Mouse (Mus musculus) frontal cortex, postnatal 36 days (tissue): ENCODE data around the gene Tkt.
"Not testable (repeated sequence)": the region's sequence is repeated elsewhere in the genome, so short reads cannot be mapped to it uniquely, and the experiment has no call there.

Experiments
- DNase-seq, 2 experiments: peaks; one replicate each; pipeline ENCODE4 v3.0.0; 2022; ENCODE audit warnings: low spot score in 2 of 2

The Tkt gene

DNA sequence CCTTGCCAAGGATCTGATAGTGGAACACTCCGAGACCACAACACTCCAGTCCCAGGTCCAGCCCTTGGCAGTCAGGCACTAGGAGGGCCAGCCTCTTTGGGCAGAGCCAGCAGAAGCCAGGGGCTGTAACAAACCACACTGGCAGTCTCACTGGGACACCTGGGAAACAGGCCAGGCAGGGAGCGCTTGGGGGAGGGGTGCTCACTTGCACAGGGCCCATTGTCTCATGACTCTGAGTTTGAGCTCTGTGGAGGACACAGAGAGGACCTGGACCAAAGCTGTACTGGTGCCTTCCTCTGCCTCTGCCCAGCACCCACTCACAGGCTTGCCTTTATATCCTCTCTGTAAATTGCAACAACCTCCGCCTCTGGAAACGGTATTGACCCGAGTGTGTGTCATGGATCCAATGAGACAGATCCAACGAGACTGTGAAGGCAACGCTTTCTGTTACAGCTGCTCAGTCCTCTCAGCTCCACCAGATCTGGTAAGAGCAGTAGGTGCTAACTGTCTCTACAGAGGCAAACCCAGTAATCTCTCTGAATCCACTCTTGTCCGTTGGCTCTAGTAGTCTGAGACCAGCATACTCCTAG, at the start of gene Tkt:
Gene Tkt, plus strand, starts transcription at position 229 of the 590 bp plus-strand sequence.
- DNase-seq: peak; percentile 63 to 81

DNA sequence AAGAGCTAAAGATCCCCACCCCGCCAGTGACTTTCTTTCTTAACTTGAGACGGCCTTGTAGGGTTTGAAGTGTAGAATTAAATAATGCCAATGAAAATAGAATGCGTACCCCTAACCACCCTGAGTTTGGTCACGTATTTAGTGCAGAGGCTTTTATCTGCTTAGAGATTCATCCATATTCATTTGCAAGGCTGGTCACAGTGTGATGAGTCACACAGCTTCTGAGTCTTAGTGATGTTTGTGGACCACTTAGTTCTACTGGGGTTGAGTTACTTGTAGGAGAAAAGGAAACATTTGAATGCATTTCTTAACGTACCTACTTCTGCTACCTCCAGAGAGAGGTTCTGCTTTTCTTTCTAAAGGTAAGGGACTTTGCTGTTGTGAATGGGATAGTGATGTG, 43.2 kb upstream of the Tkt start:
- no peak for DNase-seq

DNA sequence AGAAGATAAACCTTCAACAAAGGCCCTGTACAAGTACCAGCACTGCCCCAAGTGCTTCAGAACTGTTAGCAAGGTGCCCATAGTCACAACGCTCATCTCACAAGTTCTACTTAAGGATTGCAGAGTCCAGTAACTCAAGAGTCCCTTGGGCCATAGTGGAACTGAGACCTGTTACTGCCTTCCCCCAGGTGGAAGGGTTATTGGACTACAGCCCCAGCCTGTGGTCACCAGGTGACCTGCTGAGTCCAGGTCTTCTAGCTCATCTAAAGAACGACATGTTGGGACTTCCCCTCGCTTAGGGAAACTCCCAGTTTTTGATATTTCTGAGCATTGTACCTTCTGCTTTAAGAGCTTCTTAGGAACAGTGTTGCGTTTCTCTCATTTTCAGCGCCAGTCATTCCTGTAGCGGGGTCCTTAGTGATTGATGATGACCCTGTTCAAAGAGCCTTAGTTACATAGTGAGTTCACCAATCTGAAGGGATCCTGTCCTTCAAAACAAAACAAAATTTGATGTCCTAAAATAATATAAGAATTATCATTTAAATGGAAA, 37.9 kb upstream of the Tkt start:
- DNase-seq: no peak

DNA sequence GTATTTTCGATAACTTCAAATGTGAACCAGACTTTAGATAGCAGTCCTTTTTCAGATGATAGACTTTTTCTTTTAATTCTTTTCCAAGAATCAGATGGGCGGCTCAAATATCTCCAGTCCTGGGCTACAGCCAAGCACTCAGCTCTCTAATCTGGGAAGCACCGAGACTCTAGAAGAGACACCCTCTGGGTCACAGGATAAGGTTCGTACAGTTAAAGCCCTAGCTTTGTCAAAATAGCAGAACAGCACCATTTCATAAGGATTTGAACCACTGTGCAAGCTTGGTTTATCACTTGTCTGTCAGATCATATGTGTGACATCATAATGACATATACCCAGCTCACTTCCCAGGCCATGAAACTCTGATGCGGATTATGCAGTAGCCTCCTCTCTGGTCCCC, 35.3 kb upstream of the Tkt start:
- no peak for DNase-seq

DNA sequence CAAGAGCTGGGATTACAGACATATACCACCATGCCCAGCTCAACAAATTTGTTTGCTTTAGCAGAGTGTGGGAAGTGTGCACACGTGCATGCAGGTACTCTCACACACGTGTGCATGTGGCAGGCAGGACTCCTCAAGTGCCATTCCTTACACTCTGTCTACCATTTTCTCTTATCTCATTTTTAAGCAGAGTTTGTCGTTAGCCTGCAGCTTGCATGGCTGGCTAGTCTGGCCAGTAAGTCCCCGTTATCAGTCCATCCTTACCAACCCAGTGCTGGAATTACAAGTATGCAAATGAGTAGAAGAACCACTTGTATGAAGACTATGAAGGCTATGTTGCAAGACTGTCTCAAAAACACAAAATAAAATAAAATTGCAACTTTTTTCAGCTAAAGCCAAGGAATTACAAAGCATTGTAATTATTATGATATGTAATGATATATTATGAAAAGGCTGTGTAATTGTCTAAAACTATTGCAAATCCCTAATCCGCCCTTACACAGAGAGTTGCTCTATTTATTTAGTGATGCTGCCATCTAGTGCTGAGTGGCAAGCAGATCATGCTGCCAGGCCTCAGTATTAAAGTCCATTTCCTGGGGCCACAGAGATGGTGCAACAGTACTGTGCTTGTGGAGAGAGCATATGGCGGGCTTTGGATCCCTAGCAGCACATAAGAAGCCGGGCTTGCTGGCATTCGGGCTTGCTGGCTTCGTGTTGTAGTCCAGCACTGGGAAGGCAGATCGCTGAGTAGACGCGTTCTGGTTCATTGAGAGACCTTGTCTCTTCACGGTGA, 32.0 kb upstream of the Tkt start:
- DNase-seq: peak in 1 of 2 experiments; percentile 29

DNA sequence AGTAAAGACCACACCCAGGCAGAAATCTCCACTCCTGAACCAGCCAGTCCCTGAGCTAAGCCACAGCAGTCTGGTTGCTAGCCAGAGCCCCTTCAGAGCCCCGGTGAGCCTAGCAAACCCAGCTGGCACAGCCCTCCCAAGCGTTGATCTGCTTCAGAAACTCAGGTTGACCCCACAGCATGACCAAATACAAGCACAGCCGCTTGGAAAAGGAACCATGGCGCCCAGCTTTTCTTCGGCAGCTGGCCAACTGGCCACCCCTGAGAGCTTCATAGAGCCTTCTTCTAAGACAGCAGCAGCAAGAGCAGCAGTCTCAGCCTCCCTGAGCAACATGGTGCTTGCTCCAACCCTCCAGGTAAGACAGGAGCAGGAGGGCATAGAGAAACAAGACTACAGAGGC, 28.8 kb upstream of the Tkt start:
- DNase-seq: no peak

DNA sequence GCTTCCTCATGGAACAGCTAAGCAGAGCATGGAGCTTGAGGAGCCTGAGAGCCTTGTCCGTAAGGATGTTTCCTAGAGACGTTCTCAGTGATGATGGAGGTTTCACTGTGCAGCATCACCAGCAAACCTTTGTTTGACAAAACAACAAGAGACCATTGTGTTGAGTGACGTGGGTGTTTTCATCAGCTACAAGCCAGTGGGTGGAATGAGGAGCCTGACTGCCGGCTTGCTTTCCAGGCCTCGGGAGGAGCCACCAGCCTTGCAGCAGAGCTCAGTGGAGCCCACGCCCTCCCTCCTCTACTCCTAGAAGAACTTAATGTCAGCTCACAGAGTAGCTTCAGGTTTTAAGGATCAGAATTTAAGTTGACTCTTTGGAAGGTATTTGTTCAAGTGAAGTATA, 24.8 kb upstream of the Tkt start:
- DNase-seq: peak; percentile 36 to 38

DNA sequence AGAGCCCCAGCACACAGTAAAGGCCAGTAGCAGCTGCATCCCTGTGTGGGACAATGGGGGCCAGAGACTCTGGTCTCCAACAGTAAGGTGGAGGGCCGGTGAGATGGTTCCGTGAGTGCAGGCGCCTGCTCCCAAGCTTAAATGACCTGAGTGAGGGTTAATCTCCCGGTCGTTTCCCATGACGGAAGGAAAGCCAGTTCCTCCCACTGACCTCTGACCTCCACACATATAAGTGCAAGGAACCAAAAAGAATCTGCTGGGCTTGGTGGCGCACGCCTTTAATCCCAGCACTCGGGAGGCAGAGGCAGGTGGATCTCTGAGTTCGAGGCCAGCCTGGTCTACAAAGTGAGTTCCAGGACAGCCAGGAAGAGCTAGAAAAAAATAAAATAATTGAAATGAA, 19.8 kb upstream of the Tkt start:
- no peak for DNase-seq

DNA sequence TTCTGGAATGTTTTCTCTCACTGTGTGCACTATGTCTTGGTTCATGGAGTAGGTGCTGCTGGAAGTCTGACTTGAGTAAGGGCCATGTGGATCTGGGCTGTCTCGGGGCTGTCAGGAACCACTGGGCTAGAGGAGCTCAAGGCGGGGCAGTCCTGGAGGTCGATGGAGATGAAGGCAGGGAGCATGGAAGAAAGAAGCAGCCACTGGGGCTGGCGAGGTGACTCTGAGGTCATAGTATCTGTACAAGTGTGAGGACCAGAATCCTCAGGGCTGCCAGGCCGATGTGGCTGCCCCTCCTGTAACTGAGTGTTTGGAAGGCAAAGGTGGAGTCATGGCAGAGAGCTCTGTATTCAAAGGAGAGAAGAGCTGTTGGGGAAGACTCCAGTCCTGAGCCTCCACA, 19.2 kb upstream of the Tkt start:
- no peak for DNase-seq

DNA sequence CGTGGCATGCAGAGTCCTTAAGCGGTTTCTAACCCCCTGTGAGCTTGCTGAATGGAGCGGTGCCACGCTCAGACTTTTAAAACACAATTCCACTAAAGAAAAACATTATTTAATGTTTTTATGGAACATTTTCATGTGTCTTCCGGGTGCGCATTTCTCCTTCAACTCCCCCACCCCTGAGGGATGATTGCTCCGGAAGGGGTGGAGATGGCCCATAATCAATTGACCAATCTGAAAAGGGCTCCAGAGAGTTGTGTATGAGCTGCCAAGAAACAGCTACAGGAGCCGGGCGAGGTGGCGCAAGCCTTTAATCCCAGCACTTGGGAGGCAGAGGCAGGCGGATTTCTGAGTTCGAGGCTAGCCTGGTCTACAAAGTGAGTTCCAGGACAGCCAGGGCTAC, 18.7 kb upstream of the Tkt start:
- no peak for DNase-seq

DNA sequence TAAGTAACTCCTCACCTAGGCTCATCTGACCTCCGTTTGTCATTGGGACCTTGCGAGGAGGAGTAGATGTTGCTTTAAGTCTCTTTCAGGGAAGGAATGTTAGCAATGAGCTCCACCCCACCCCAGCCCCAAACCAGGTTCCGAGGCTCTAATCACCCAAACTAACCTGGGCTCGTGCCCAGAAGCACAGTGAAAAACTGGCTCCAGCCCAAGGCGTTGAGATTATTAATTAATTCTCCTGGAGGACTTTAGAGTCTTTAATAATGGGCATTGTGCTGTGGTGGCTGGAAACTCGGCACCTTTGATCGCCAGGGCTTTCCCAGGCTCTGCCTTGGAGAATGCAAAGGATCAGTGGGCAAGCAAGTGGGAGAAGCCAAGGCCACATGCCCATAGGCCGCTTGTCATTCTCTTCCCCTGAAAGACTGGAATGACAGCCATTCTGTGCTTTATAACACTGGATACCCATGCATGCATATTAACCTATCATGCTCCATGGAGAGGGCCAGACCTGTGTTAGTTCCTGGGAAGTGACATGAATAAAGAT, 17.4 kb upstream of the Tkt start:
- no peak for DNase-seq

DNA sequence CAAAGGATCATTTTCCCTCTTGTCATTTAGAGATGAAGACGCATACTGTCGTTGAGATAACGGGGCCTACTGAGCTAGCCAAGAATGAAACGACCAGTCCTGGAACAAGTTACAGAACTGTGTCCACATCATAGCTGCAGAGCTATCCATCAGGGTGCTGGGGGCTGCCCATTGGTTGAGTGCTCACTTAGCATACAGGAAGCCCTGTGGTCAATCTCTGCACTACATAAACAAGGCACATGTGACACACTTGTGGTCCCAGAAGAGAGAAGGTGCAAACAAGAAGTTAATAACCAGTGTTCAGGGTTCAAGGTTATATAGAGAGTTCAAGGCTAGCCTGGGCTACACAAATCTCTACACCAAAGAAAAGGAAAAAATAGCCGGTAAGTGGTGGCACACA, 16.7 kb upstream of the Tkt start:
- DNase-seq: no peak

DNA sequence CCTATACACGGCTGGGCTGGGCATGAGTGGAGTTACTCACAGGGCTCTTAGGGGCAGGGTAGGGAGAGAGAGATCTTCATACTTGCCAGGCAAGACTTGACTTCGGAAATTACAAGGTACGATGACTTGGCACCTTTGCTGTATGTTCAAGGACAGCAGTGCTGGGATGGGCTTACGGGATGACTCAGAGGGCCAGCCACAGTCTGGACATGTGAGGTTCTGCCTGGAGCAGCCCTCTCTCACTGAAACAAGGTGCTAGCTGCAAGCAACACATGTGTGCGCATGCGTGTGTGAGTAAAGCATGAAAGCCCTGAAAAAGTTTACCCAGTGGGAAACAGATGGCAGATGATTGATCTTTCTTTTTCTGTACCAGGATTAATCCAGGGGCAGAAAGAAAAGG, 16.3 kb upstream of the Tkt start:
- DNase-seq: no peak

DNA sequence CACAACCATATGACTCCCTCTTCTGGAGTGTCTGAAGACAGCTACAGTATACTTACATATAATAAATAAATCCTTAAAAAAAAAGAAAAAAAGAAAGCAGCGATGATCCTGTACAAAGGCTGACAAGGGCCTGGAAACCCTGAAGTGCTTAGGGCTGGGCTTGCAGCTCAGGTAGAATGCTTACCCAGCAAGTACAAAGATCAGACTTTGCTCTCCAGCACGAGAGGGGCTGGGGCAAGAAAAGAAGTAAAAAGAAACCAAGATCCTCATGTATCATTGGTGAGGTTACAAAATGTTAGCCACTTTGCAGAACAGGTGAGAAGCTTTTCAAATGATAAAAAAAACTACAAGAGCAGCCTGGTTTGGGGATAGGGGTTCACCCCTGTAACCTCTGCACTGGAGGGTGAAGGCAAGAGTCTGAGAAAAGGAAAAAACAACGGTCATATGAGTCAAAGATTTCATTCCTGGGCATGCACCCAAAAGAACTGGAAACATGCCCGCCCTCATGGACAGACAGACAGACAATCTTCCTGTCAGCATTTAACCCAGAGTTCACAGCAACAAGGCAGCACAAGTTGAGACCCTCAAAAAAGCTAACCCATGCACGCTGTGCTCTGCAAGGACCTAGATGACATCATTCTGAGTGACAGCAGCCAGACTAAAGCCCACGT, 14.2 kb upstream of the Tkt start:
- no peak for DNase-seq

DNA sequence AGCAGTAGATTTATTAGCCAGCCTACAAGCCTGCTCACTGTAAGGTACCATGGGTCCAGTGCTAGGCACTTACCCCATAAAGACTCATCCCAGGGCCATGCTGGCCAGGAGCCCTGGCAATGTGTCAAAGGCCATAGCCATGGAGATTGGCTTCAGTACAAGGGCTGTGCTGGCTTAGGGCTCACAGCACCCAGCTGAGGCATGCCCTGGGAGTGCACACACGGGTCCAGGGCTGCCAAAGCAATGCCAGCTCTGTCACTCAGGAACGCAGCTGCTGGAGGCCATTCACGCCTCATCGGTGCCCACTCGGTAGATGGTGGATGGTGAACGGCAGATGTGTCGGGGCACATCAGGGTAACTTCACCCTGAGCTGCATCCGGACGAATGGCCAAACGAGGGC, 6.6 kb upstream of the Tkt start:
- DNase-seq: peak; percentile 43 to 68

DNA sequence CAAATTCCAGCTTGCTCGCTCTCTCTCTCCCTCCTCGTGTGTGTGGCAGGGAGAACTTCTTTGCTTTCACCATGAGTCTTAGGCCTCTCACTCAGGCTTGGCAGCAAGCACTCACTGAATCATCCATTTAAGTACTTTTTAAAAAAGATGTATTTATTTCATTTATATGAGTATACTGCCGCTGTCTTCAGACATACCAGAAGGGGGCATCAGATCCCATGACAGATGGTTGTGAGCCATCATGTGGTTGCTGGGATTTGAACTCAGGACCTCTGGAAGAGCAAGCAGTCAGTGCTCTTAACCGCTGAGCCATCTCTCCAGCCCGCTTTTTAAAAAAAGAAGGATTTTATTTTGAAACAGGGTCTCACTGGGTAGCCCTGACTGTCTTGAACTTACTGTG, 4.8 kb upstream of the Tkt start:
- DNase-seq: not testable (repeated sequence)

DNA sequence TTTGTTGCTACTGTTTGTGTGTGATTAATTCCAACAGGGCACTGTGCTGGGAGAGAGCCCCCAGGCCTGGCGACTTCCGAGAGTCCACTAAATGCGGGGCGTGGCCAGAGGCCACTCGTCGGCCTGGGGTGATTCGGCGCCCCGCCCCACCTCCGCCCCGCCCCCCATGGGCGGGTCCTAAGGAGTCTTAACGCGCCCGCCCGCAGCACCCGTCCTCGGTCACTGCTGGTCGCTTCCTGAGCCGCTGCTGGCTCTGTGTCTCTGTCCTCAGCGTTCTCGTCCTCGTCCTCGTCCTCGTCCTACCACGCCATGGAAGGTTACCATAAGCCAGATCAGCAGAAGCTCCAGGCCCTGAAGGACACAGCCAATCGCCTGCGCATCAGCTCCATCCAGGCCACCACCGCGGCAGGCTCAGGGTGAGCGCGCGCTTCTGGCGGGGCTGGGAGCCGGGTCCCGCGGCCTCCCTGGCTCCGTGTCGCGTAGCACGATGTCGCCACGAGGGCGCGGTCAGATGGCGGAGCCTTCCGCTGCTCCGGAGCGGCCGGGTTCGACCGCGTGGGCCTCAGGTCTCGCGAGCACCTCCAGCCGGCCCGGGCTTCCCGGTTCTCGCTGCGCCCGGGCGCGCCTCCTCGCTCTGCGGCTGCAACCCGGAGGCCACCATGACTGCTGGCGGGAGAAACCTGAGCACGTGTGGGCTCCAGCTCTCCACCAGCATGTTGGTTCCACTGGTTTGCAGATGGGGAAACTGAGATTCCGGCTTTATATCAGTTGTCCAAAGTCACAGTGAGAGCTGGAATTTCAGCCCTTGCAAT, 1.0 kb downstream of the Tkt start:
- peak; percentile 83 to 91 for DNase-seq

DNA sequence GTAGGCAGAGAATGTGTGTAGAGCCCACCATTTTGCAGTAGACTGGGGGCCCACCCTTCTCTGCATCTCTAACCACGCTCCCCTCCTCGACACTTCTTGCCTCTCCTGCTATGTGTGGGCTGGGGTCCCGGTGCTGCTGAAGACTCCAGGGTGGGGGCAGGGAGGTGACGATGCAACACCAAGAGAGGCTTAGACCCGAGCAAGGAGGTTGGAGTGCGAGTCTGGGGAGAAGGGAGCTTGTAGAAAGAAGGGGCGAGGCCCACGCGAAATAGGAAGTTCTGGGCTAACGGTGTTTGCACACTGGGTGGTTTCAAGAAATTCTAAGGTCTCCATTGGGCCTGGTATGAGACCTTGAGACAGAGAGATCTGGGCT, 1.6 kb downstream of the Tkt start:
- DNase-seq: peak in 1 of 2 experiments; percentile 17

DNA sequence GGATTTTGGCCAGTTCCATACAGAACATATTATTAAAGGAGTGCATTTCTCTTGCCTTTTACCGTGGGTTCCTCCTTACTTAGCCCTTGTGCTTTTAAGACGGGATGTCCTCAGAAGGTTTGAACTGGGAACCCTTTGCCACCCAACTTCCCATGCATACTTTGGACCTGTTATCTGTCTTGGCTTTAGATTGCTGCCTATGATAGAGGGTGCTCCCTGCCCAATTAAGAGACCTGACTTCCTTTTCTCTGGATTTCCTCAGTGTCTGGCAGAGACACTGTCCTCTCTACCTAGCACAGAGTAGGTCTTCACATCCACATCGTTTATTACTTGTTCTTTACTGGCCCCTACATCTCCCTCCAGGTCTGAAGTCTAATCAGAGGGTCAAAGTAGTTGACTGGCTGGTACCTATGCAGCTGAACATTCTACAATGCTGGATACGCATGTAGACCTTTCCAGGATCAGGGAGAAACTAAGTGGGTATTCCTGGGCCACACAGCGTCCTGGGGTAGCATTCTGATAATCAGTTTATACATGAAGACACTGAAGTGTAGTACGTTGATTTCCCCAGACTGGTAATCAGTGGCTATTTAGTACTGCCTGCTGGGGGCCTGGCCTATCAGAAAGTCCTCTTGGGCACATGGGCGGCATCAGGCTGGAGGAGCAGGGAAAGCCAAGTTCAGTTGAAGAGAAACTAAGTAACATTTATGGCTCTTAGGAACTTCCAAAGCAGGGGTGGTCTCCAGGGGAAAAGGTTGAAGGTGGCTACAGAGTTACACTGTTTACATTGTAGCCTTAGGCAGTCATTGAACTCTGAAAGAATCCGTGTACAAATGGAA, 2.3 kb downstream of the Tkt start:
- DNase-seq: no peak

DNA sequence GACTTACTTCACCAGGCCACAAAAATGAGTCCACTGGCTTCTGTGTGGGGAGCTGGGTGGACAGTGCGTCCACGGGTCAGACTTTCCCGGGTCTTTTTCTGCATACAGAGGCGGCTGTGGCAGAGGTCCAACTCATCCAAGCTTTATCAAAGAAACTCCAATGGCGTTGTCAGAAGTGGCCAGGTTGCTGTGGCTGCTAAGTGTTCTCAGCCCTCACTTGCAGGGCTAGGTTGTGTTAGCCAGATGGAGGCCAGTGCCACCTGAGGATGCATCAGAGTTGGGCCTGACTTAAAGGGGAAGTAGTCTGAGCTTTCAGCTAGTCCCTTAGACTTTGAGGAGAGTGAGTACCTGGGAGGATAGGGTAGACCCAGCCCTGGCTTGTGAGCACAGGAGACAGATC, 3.4 kb downstream of the Tkt start:
- no peak for DNase-seq

DNA sequence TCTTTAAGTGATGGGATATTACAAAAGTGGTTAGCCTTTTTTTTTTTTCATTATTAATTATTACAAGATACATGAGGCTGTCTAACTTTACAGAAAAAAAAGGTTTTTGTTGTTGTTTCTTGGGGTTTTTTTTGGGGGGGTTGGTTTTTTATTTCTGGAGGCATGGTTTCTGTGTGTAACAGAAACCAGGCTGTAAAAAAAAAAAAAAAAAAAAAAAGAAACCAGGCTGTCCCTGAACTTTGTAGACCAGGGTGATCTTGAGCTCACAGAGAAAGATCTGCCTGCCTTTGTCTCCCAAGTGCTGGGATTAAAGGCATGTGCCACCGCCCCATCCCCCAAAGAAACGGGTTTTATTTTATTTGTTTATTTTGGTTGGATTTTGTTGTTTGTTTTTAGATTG, 3.8 kb downstream of the Tkt start:
- no peak for DNase-seq
